Mouse (Mus musculus) lung, embryonic 14.5 days (tissue): ENCODE results near the gene Serpina11. TPM values are rescaled to one million over a fixed set of nuclear protein-coding genes. Genes with fewer than 3 reads are reported as not detected.

Source experiments
- ATAC-seq: fragments of 200-750 bp; cut with Nextera tagmentation; 2 replicates; pipeline ENCODE4 v1.8.0; 2017; ENCODE audit warnings: mild to moderate bottlenecking, moderate TSS enrichment, moderate library complexity; ENCODE audit not compliant: insufficient read depth
- DNase-seq: peaks from one replicate; pipeline ENCODE4 v3.0.0-alpha.2; 2015
- H3K27ac ChIP-seq: fragments of 300-500 bp; sonication (generic); 2 replicates; pipeline ENCODE4 v1.5.1; 2014; ENCODE audit warnings: low read depth, mild to moderate bottlenecking, moderate library complexity
- H3K27me3 ChIP-seq: fragments of 300-500 bp; sonication (generic); 2 replicates; pipeline ENCODE4 v1.6.1; 2014; ENCODE audit warnings: low read length, control low read depth; ENCODE audit not compliant: insufficient read depth
- H3K36me3 ChIP-seq: fragments of 300-500 bp; sonication (generic); 2 replicates; pipeline ENCODE4 v1.6.1; 2014; ENCODE audit warnings: control low read depth; ENCODE audit not compliant: insufficient read depth
- H3K4me1 ChIP-seq: fragments of 300-500 bp; sonication (generic); 2 replicates; pipeline ENCODE4 v1.6.1; 2014; ENCODE audit warnings: antibody characterized with exemption, control low read depth; ENCODE audit not compliant: insufficient read depth
- H3K4me2 ChIP-seq: fragments of 300-500 bp; sonication (generic); 2 replicates; pipeline ENCODE4 v1.6.1; 2014; ENCODE audit warnings: mild to moderate bottlenecking
- H3K4me3 ChIP-seq: fragments of 300-500 bp; sonication (generic); 2 replicates; pipeline ENCODE4 v1.5.1; 2014; ENCODE audit warnings: low read depth, low read length
- H3K9ac ChIP-seq: fragments of 300-500 bp; sonication (generic); 2 replicates; pipeline ENCODE4 v1.6.1; 2014
- H3K9me3 ChIP-seq: fragments of 300-500 bp; sonication (generic); 2 replicates; pipeline ENCODE4 v1.6.1; 2016; ENCODE audit warnings: low read depth, low read length, control low read depth
- CTCF ChIP-seq: IDR thresholded peaks from 2 replicates; pipeline ENCODE4 v1.5.1; 2016; ENCODE audit warnings: antibody characterized with exemption, low read depth
- WGBS: fragments of 180-500 bp; shearing (Covaris S2); extraction: QIAGEN DNeasy Blood & Tissue Kit; methylation state at CpG from one replicate; pipeline ENCODE4 v1.1.7; 2014; 5-methylcytosine and 5-hydroxymethylcytosine counted together
- polyA plus RNA-seq: library from polyadenylated mRNA; unstranded; fragments of >200 nt; fragmentation: Nextera tagmentation; extraction: Ambion mirVana; gene quantifications from 2 replicates; pipeline ENCODE4 v1.2.1, GENCODE M21; 2014

Gene Serpina11
- not detected in 2 replicates for polyA plus RNA-seq

GRCm38 (mm10) chr12:103989857-103990256, at the start of gene Serpina11:
TSS of gene Serpina11 (minus strand) at chr12:103989957.
- Histone ChIP-seq H3K27ac (no peak within 1 kb of the TSS), H3K9me3 (no peaks in the 10 kb centered on the region), H3K4me2 (no peak within 1 kb of the TSS), H3K27me3 (no peaks in the 10 kb centered on the region), H3K9ac (no peak within 1 kb of the TSS), H3K4me1 (no peaks in the 10 kb centered on the region), H3K36me3 (no peaks in the 10 kb centered on the region), H3K4me3 (no peak within 1 kb of the TSS)
- ATAC-seq (no peak), DNase-seq (no peak)
- WGBS: 77% methylated on average over 6 of the region's 6 CpGs
- TF ChIP-seq CTCF: no peak

- Histone ChIP-seq H3K4me2 (no peak overlapping the region), H3K9ac (no peak overlapping the region), H3K36me3 (no peaks in the 10 kb centered on the region), H3K9me3 (no peaks in the 10 kb centered on the region), H3K27ac (no peak overlapping the region), H3K4me3 (no peak overlapping the region), H3K4me1 (no peaks in the 10 kb centered on the region), H3K27me3 (no peaks in the 10 kb centered on the region)
- no peak for TF ChIP-seq CTCF
- 86% methylated on average over 7 of the region's 7 CpGs for WGBS
- no peak for ATAC-seq
- no peak for DNase-seq
Observed at GRCm38 (mm10) chr12:104038181-104038580, 48.4 kb upstream of the Serpina11 start.

- no peak for TF ChIP-seq CTCF
- no peak overlapping the region for H3K4me2 ChIP-seq
- H3K9ac ChIP-seq: no peak overlapping the region
- H3K27ac ChIP-seq: no peak overlapping the region
- DNase-seq (no peak), ATAC-seq (no peak)
- no peaks in the 10 kb centered on the region for H3K27me3 ChIP-seq
- WGBS: 67% methylated on average over 1 of the region's 1 CpGs
- no peaks in the 10 kb centered on the region for H3K36me3 ChIP-seq
- H3K4me3 ChIP-seq: no peak overlapping the region
- no peaks in the 10 kb centered on the region for H3K4me1 ChIP-seq
- H3K9me3 ChIP-seq: no peaks in the 10 kb centered on the region
Observed at GRCm38 (mm10) chr12:104033752-104034151, 44.0 kb upstream of the Serpina11 start.

GRCm38 (mm10) chr12:104029986-104030385, 40.2 kb upstream of the Serpina11 start:
- H3K4me2 ChIP-seq: no peak overlapping the region
- WGBS: 38% methylated on average over 8 of the region's 8 CpGs
- ATAC-seq: no peak
- H3K4me1 ChIP-seq: no peaks in the 10 kb centered on the region
- no peak overlapping the region for H3K9ac ChIP-seq
- H3K27me3 ChIP-seq: no peaks in the 10 kb centered on the region
- H3K4me3 ChIP-seq: no peak overlapping the region
- DNase-seq: peak; percentile 55
- H3K9me3 ChIP-seq: no peaks in the 10 kb centered on the region
- no peak overlapping the region for H3K27ac ChIP-seq
- no peaks in the 10 kb centered on the region for H3K36me3 ChIP-seq
- TF ChIP-seq CTCF: peak; percentile 68

GRCm38 (mm10) chr12:104015280-104015679, 25.5 kb upstream of the Serpina11 start:
- Histone ChIP-seq H3K4me3 (no peak overlapping the region), H3K36me3 (no peaks in the 10 kb centered on the region), H3K4me2 (no peak overlapping the region), H3K27ac (no peak overlapping the region), H3K9me3 (0 out of 2 replicates have a peak, but pooled peaks cover 4% of the 10 kb centered on the region), H3K27me3 (no peaks in the 10 kb centered on the region), H3K9ac (no peak overlapping the region), H3K4me1 (no peaks in the 10 kb centered on the region)
- 71% methylated on average over 3 of the region's 3 CpGs for WGBS
- DNase-seq (no peak), ATAC-seq (no peak)
- TF ChIP-seq CTCF: no peak

GRCm38 (mm10) chr12:104013620-104014019, 23.9 kb upstream of the Serpina11 start, which contains the start of gene Serpina9:
TSS of gene Serpina9 (minus strand) at chr12:104013755.
- no peak for ATAC-seq
- WGBS: 69% methylated on average over 6 of the region's 6 CpGs

GRCm38 (mm10) chr12:104004689-104005088, 14.9 kb upstream of the Serpina11 start:
- DNase-seq: no peak
- Histone ChIP-seq H3K27me3 (no peaks in the 10 kb centered on the region), H3K27ac (no peak overlapping the region), H3K4me1 (peaks cover 10% of the 10 kb centered on the region; the same call in 1 of the 2 replicates), H3K9ac (no peak overlapping the region), H3K4me3 (no peak overlapping the region), H3K4me2 (no peak overlapping the region), H3K36me3 (no peaks in the 10 kb centered on the region), H3K9me3 (no peaks in the 10 kb centered on the region)
- no peak for TF ChIP-seq CTCF
- 82% methylated on average over 5 of the region's 5 CpGs for WGBS
- no peak for ATAC-seq

More at GRCm38 (mm10) chr12:104013620-104014019, 23.9 kb upstream of the Serpina11 start, which contains the start of gene Serpina9:
- Histone ChIP-seq H3K4me1 (no peaks in the 10 kb centered on the region), H3K9ac (no peak within 1 kb of the TSS), H3K27ac (no peak within 1 kb of the TSS), H3K4me2 (no peak within 1 kb of the TSS), H3K27me3 (no peaks in the 10 kb centered on the region), H3K4me3 (no peak within 1 kb of the TSS), H3K36me3 (no peaks in the 10 kb centered on the region), H3K9me3 (0 out of 2 replicates have a peak, but pooled peaks cover 4% of the 10 kb centered on the region)
- TF ChIP-seq CTCF: no peak
- no peak for DNase-seq
